Mouse (Mus musculus) left cerebral cortex, postnatal 4 days (tissue): ENCODE data around the gene Prickle4. TPM values are rescaled to one million over a fixed set of nuclear protein-coding genes. Genes with fewer than 3 reads are reported as not detected.

Experiments used
- DNase-seq: peaks from one replicate; pipeline ENCODE4 v3.0.0-alpha.2; 2022
- intact Hi-C: fragments of 180-260 bp; cut with DNase I; formaldehyde crosslinking; loops from one replicate; pipeline ENCODE4 v1.15.1; 2025
- total RNA-seq, 2 experiments: library from RNA; stranded (reverse); gene quantifications; 2 replicates each; pipeline ENCODE4 v1.2.3; 2021

Gene Prickle4
- 1 to 10 TPM; 2.4 to 6.8 TPM for total RNA-seq

- DNase-seq = peak; percentile 99
- intact Hi-C loops = no loop called here
Measured at GRCm38 (mm10) chr17:47694503-47695336, at the start of gene Prickle4. Gene Prickle4, minus strand, starts transcription at chr17:47694736.

- DNase-seq = no peak
- intact Hi-C loops = no loop called here
Measured at GRCm38 (mm10) chr17:47744086-47744485, 49.5 kb upstream of the Prickle4 start.

- no peak for DNase-seq
- intact Hi-C loops = no loop called here
Measured at GRCm38 (mm10) chr17:47742991-47743734, 48.6 kb upstream of the Prickle4 start.

- no peak for DNase-seq
- intact Hi-C loops = no loop called here
Measured at GRCm38 (mm10) chr17:47740186-47740585, 45.6 kb upstream of the Prickle4 start.

GRCm38 (mm10) chr17:47738879-47739798 is 44.6 kb upstream of the Prickle4 start:
- intact Hi-C loops = no loop called here
- DNase-seq = no peak

- DNase-seq = peak; percentile 48
- intact Hi-C loops = no loop called here
Measured at GRCm38 (mm10) chr17:47738066-47738878, 43.7 kb upstream of the Prickle4 start.

GRCm38 (mm10) chr17:47737271-47738065 is 42.9 kb upstream of the Prickle4 start:
- DNase-seq = peak; percentile 67
- intact Hi-C loops = no loop called here

- peak; percentile 98 for DNase-seq
- intact Hi-C loops = no loop called here
Measured at GRCm38 (mm10) chr17:47736856-47737255, 42.3 kb upstream of the Prickle4 start, which contains the start of gene Tfeb. Gene Tfeb, plus strand, starts transcription at chr17:47737030.

- DNase-seq = no peak
- intact Hi-C loops = no loop called here
Measured at GRCm38 (mm10) chr17:47735553-47736100, 41.1 kb upstream of the Prickle4 start.

- intact Hi-C loops = no loop called here
- DNase-seq = no peak
Measured at GRCm38 (mm10) chr17:47730633-47731575, 36.4 kb upstream of the Prickle4 start.

GRCm38 (mm10) chr17:47726566-47726965 is 32.0 kb upstream of the Prickle4 start, which contains the start of gene Pgc:
Gene Pgc, plus strand, starts transcription at chr17:47726842.
- intact Hi-C loops = no loop called here
- DNase-seq = no peak

GRCm38 (mm10) chr17:47721183-47721582 is 26.6 kb upstream of the Prickle4 start:
- no peak for DNase-seq
- intact Hi-C loops = no loop called here

GRCm38 (mm10) chr17:47715037-47715436 is 20.5 kb upstream of the Prickle4 start:
- no peak for DNase-seq
- intact Hi-C loops = no loop called here

GRCm38 (mm10) chr17:47712889-47713571 is 18.5 kb upstream of the Prickle4 start:
- intact Hi-C loops = no loop called here

GRCm38 (mm10) chr17:47711883-47712282 is 17.3 kb upstream of the Prickle4 start:
- intact Hi-C loops = no loop called here
- no peak for DNase-seq

More at GRCm38 (mm10) chr17:47712889-47713571, 18.5 kb upstream of the Prickle4 start:
- no peak for DNase-seq

GRCm38 (mm10) chr17:47710036-47710435 is 15.5 kb upstream of the Prickle4 start:
- intact Hi-C loops = no loop called here
- DNase-seq = no peak

- DNase-seq = no peak
Measured at GRCm38 (mm10) chr17:47708972-47709371, 14.4 kb upstream of the Prickle4 start.

More at GRCm38 (mm10) chr17:47708972-47709371, 14.4 kb upstream of the Prickle4 start:
- intact Hi-C loops = no loop called here
